Mouse (Mus musculus) lung, adult 2 months (tissue): ENCODE data around the gene D6Ertd527e.

Source experiments
- CTCF ChIP-seq: fragments of 200-500 bp; IDR thresholded peaks from 2 replicates; pipeline ENCODE4 v1.5.1; 2011; ENCODE audit warnings: mild to moderate bottlenecking, low read length, control low read depth; ENCODE audit not compliant: insufficient read depth
- POLR2A ChIP-seq: fragments of 200-500 bp; IDR thresholded peaks from 2 replicates; pipeline ENCODE4 v1.6.1; 2011; ENCODE audit warnings: low read depth, mild to moderate bottlenecking, control low read depth, low read length, borderline replicate concordance; ENCODE audit errors: extremely low read depth

- TF ChIP-seq CTCF = no peak
- TF ChIP-seq POLR2A = no peak
These were observed 7.6 kb downstream of the D6Ertd527e start for GRCm38 (mm10) chr6:87112125-87112524.
